Mouse (Mus musculus): ENCODE data around the gene Pcp4l1. TPM values are rescaled to one million over a fixed set of nuclear protein-coding genes. Genes with fewer than 3 reads are reported as not detected.

Pcp4l1 gene
- polyA plus RNA-seq, 1 experiment: 5.1 TPM

- Histone ChIP-seq H3K4me1 (ENCODE audit: control insufficient read depth, insufficient read depth, low read length) (no peaks in the 10 kb centered on the region), H3K27ac (ENCODE audit: control insufficient read depth, insufficient read depth, low read depth, low read length, poor library complexity) (no peak overlapping the region), H3K4me3 (replicated peaks; ENCODE audit: control insufficient read depth, low read depth, low read length) (no peak overlapping the region)
- TF ChIP-seq POLR2A (IDR thresholded peaks at IDR 0.05; ENCODE audit: borderline replicate concordance, control insufficient read depth, low read depth, low read length) (no peak), CTCF (IDR thresholded peaks at IDR 0.05; ENCODE audit: control insufficient read depth, insufficient read depth, low read length) (no peak)
- 48% methylated on average over 4 of the region's 4 CpGs for WGBS
Measured at GRCm38 (mm10) chr1:171226780-171227179, 30.7 kb upstream of the Pcp4l1 start.

GRCm38 (mm10) chr1:171224857-171225256 is 28.8 kb upstream of the Pcp4l1 start, which contains the start of gene Apoa2:
Apoa2 (plus strand) TSS chr1:171225054.
- TF ChIP-seq POLR2A (IDR thresholded peaks at IDR 0.05; ENCODE audit: borderline replicate concordance, control insufficient read depth, low read depth, low read length): no peak
- TF ChIP-seq CTCF (IDR thresholded peaks at IDR 0.05; ENCODE audit: control insufficient read depth, insufficient read depth, low read length): no peak
- 88% methylated on average over 5 of the region's 5 CpGs for WGBS
- H3K4me1 ChIP-seq (ENCODE audit: control insufficient read depth, insufficient read depth, low read length): peaks cover 3% of the 10 kb centered on the region
- H3K27ac ChIP-seq (ENCODE audit: control insufficient read depth, insufficient read depth, low read depth, low read length, poor library complexity): no peak within 1 kb of the TSS
- no peak within 1 kb of the TSS for H3K4me3 ChIP-seq (replicated peaks; ENCODE audit: control insufficient read depth, low read depth, low read length)

GRCm38 (mm10) chr1:171223796-171224195 is 27.7 kb upstream of the Pcp4l1 start:
- no peak overlapping the region for H3K4me3 ChIP-seq (replicated peaks; ENCODE audit: control insufficient read depth, low read depth, low read length)
- no peak overlapping the region for H3K27ac ChIP-seq (ENCODE audit: control insufficient read depth, insufficient read depth, low read depth, low read length, poor library complexity)
- H3K4me1 ChIP-seq (ENCODE audit: control insufficient read depth, insufficient read depth, low read length): peaks cover 3% of the 10 kb centered on the region
- WGBS: 78% methylated on average over 2 of the region's 2 CpGs
- TF ChIP-seq POLR2A (IDR thresholded peaks at IDR 0.05; ENCODE audit: borderline replicate concordance, control insufficient read depth, low read depth, low read length): no peak
- TF ChIP-seq CTCF (IDR thresholded peaks at IDR 0.05; ENCODE audit: control insufficient read depth, insufficient read depth, low read length): no peak

DNA sequence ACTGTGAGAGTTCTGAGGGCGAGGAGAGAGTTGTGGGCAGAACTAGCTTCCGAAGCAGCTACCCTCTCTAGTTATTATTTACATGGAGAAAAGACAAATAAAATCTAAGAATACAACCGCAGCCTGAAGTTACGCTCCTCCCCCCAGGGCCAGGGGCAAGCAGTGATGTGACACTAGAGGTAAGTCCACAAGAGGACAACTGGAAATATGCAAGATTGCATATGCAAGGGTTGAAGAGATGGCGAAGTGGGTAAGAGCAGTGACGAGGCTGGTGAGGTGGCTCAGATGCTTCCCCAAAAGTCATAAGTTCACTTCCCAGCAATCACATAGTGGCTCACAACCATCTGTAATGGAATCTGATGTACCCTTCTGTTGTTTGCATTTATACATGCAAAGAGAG is 27.1 kb upstream of the Pcp4l1 start:
- WGBS: 61% methylated on average over 6 of the region's 6 CpGs
- TF ChIP-seq POLR2A (IDR thresholded peaks at IDR 0.05; ENCODE audit: borderline replicate concordance, control insufficient read depth, low read depth, low read length) (no peak), CTCF (IDR thresholded peaks at IDR 0.05; ENCODE audit: control insufficient read depth, insufficient read depth, low read length) (no peak)
- Histone ChIP-seq H3K4me1 (ENCODE audit: control insufficient read depth, insufficient read depth, low read length) (peaks cover 3% of the 10 kb centered on the region), H3K4me3 (replicated peaks; ENCODE audit: control insufficient read depth, low read depth, low read length) (peak overlapping the region; percentile 39), H3K27ac (ENCODE audit: control insufficient read depth, insufficient read depth, low read depth, low read length, poor library complexity) (peak overlapping the region; percentile 28; the same call in 1 of the 2 replicates)

- Histone ChIP-seq H3K4me3 (replicated peaks; ENCODE audit: control insufficient read depth, low read depth, low read length) (peak within 1 kb of the TSS; percentile 70), H3K4me1 (ENCODE audit: control insufficient read depth, insufficient read depth, low read length) (peaks cover 3% of the 10 kb centered on the region), H3K27ac (ENCODE audit: control insufficient read depth, insufficient read depth, low read depth, low read length, poor library complexity) (peak within 1 kb of the TSS; percentile 28)
- WGBS: 2% methylated on average over 28 of the region's 28 CpGs
- TF ChIP-seq POLR2A (IDR thresholded peaks at IDR 0.05; ENCODE audit: borderline replicate concordance, control insufficient read depth, low read depth, low read length): no peak
- TF ChIP-seq CTCF (IDR thresholded peaks at IDR 0.05; ENCODE audit: control insufficient read depth, insufficient read depth, low read length): peak; percentile 8; the same call in 1 of the 2 replicates
Measured at GRCm38 (mm10) chr1:171222238-171223155, 26.4 kb upstream of the Pcp4l1 start, which contains the start of gene Tomm40l. Tomm40l (minus strand) TSS chr1:171222514.

DNA sequence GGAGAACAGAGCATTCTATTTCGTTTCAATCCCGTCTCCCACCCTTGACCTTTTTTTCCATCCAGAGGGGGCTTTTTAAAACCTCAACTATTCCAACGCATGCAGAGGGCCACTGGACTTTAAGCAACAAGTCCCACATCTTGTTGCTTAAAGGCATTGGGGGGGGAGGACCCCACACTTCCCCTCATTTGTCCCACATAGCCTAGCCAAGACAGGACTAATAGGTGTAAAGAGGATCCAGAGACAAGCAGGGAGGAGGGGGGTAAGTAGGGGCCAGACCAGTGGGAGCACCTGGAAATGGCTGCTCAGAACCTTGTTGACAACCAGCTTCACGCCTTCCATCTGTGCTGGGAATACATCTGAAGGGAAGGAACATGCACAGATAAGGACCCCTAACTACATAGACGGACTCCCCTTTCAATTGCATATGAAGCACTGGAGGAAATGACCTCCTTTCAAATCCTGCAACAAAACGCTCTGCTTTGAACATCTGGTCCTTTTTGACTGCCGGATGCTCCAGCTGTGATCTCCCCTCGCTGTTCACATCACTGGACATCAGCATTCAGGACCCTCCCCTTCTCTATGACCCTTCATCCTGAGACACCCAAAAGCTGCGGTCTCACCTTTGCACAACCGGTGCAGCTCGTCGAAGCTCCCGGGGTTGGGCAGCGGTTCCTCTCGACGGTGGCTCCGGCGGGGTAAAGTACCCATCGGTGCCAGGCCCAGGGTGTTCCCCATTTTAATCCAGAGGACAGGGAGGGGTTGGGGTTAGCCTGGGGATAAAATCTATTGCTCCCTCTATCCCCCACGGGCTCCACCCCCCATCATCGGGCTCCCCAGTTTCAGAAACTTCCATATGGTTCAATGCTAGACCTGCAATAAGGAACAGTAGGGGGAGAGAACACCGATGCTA is 25.5 kb upstream of the Pcp4l1 start:
- H3K4me1 ChIP-seq (ENCODE audit: control insufficient read depth, insufficient read depth, low read length): peaks cover 3% of the 10 kb centered on the region
- no peak overlapping the region for H3K27ac ChIP-seq (ENCODE audit: control insufficient read depth, insufficient read depth, low read depth, low read length, poor library complexity)
- TF ChIP-seq POLR2A (IDR thresholded peaks at IDR 0.05; ENCODE audit: borderline replicate concordance, control insufficient read depth, low read depth, low read length) (no peak), CTCF (IDR thresholded peaks at IDR 0.05; ENCODE audit: control insufficient read depth, insufficient read depth, low read length) (no peak)
- H3K4me3 ChIP-seq (replicated peaks; ENCODE audit: control insufficient read depth, low read depth, low read length): peak overlapping the region; percentile 70
- WGBS: 8% methylated on average over 22 of the region's 22 CpGs

- no peak overlapping the region for H3K27ac ChIP-seq (ENCODE audit: control insufficient read depth, insufficient read depth, low read depth, low read length, poor library complexity)
- H3K4me3 ChIP-seq (replicated peaks; ENCODE audit: control insufficient read depth, low read depth, low read length): no peak overlapping the region
- WGBS: 10% methylated on average over 10 of the region's 10 CpGs
- H3K4me1 ChIP-seq (ENCODE audit: control insufficient read depth, insufficient read depth, low read length): peaks cover 3% of the 10 kb centered on the region
- TF ChIP-seq CTCF (IDR thresholded peaks at IDR 0.05; ENCODE audit: control insufficient read depth, insufficient read depth, low read length): peak; percentile 88
- no peak for TF ChIP-seq POLR2A (IDR thresholded peaks at IDR 0.05; ENCODE audit: borderline replicate concordance, control insufficient read depth, low read depth, low read length)
Measured at GRCm38 (mm10) chr1:171220871-171221270, 24.8 kb upstream of the Pcp4l1 start.
